Mouse (Mus musculus): ENCODE data around the gene Tmub2. TPM values are rescaled to one million over a fixed set of nuclear protein-coding genes. Genes with fewer than 3 reads are reported as not detected.

Tmub2 gene
- total RNA-seq (2021): 10 to 100 TPM; 25.2 to 26.7 TPM

- intact Hi-C loops (cut with DNase I): loop anchor here (1.0 kb wide), 1 partner anchor 11 kb away; no protein-coding TSS in a partner anchor
- DNase-seq: peak; percentile 93 to 94
Measured at GRCm38 (mm10) chr11:102284501-102285094, at the start of gene Tmub2. TSS of gene Tmub2 (plus strand) at chr11:102284931.

- no peak for DNase-seq
- intact Hi-C loops (cut with DNase I): no loop called here
Measured at GRCm38 (mm10) chr11:102236022-102236421, 48.7 kb upstream of the Tmub2 start.

GRCm38 (mm10) chr11:102240636-102241035, 44.1 kb upstream of the Tmub2 start:
- no peak for DNase-seq
- intact Hi-C loops (cut with DNase I): no loop called here

GRCm38 (mm10) chr11:102241246-102241645, 43.5 kb upstream of the Tmub2 start:
- intact Hi-C loops (cut with DNase I): no loop called here
- DNase-seq: no peak

- no peak for DNase-seq
- intact Hi-C loops (cut with DNase I): no loop called here
Measured at GRCm38 (mm10) chr11:102241874-102242273, 42.9 kb upstream of the Tmub2 start.

- peak; percentile 56 to 60 for DNase-seq
- intact Hi-C loops (cut with DNase I): loop anchor here (5.0 kb wide), 1 partner anchor 43 kb away; no protein-coding TSS in a partner anchor
Measured at GRCm38 (mm10) chr11:102244926-102245449, 39.7 kb upstream of the Tmub2 start.

GRCm38 (mm10) chr11:102245581-102246272, 39.0 kb upstream of the Tmub2 start:
- intact Hi-C loops (cut with DNase I): loop anchor here (5.0 kb wide), 1 partner anchor 43 kb away; no protein-coding TSS in a partner anchor
- DNase-seq: no peak

GRCm38 (mm10) chr11:102246273-102246635, 38.5 kb upstream of the Tmub2 start:
- intact Hi-C loops (cut with DNase I): loop anchor here (5.0 kb wide), 1 partner anchor 44 kb away; no protein-coding TSS in a partner anchor
- DNase-seq: no peak

GRCm38 (mm10) chr11:102246871-102247270, 37.9 kb upstream of the Tmub2 start:
- no peak for DNase-seq
- intact Hi-C loops (cut with DNase I): loop anchor here (5.0 kb wide), 1 partner anchor 45 kb away; no protein-coding TSS in a partner anchor

GRCm38 (mm10) chr11:102248630-102249230, 36.0 kb upstream of the Tmub2 start, which contains the start of gene BC030867:
TSS of gene BC030867 (plus strand) at chr11:102248882.
- peak; percentile 94 to 97 for DNase-seq
- intact Hi-C loops (cut with DNase I): loop anchor here (2.0 to 5.0 kb wide), 2 partner anchors 18 to 46 kb away; partner anchors contain the start of gene Hdac5

- no peak for DNase-seq
- intact Hi-C loops (cut with DNase I): loop anchor here (2.0 to 5.0 kb wide), 2 partner anchors 19 to 47 kb away; partner anchors contain the start of gene Hdac5
Measured at GRCm38 (mm10) chr11:102249351-102250090, 35.2 kb upstream of the Tmub2 start.

GRCm38 (mm10) chr11:102257514-102257913, 27.2 kb upstream of the Tmub2 start:
- intact Hi-C loops (cut with DNase I): no loop called here

GRCm38 (mm10) chr11:102258095-102258494, 26.6 kb upstream of the Tmub2 start:
- no peak for DNase-seq
- intact Hi-C loops (cut with DNase I): no loop called here

More at GRCm38 (mm10) chr11:102257514-102257913, 27.2 kb upstream of the Tmub2 start:
- DNase-seq: no peak

GRCm38 (mm10) chr11:102258521-102258920, 26.2 kb upstream of the Tmub2 start:
- intact Hi-C loops (cut with DNase I): no loop called here
- DNase-seq: no peak

GRCm38 (mm10) chr11:102263211-102263610, 21.5 kb upstream of the Tmub2 start:
- DNase-seq: no peak
- intact Hi-C loops (cut with DNase I): no loop called here

GRCm38 (mm10) chr11:102265816-102266215, 18.9 kb upstream of the Tmub2 start:
- no peak for DNase-seq
- intact Hi-C loops (cut with DNase I): loop anchor here (2.0 to 5.0 kb wide), 3 partner anchors 109 to 204 kb away; partner anchors contain the start of gene Tmem101

- intact Hi-C loops (cut with DNase I): loop anchor here (2.0 to 5.0 kb wide), 3 partner anchors 110 to 204 kb away; partner anchors contain the start of gene Tmem101
- DNase-seq: no peak
Measured at GRCm38 (mm10) chr11:102266631-102267355, 17.9 kb upstream of the Tmub2 start.

GRCm38 (mm10) chr11:102267480-102267879, 17.3 kb upstream of the Tmub2 start:
- intact Hi-C loops (cut with DNase I): loop anchor here (2.0 to 5.0 kb wide), 3 partner anchors 111 to 205 kb away; partner anchors contain the start of gene Tmem101
- DNase-seq: peak; percentile 72 to 73

All from heart, postnatal 36 days (tissue).